ENCODE assay signal across 20 mouse cellular contexts in the genomic region with DNA sequence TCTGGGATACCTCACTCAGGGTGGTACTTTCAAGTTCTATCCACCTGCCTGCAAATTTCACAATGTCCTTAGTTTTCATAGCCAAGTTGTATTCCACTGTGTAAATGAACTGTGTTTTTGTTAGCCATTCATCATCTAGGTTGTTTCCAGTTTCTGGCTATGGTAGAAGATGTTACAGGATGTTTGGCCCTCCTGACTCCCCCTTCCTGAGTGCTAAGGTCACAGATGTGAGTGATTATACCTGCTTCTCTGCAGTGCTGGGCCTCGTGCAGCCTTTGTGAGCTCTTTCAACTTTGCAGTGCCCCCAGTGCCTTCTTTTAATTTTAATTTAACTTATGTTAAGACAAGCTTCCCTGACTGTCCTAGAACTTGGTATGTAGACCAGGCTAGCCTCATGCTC. TPM values are rescaled to one million over a fixed set of nuclear protein-coding genes. Genes with fewer than 3 reads are reported as not detected.
"Had no signal": no experiment of that assay in that cellular context is flagged by ENCODE, and none has a peak within 500 bp of the region (broad histone marks: within the 10 kb centered on the region; RNA-seq: fewer than 3 reads in every experiment).

No protein-coding gene starts in this region.

- H3K36me3 ChIP-seq: limb, embryonic 13.5 days; midbrain, embryonic 13.5 days; neural tube, embryonic 12.5 days had no signal

- ATAC-seq: midbrain, embryonic 13.5 days had no signal

- DNase-seq: kidney, adult 18-20 months; kidney, postnatal 10 days; kidney, postnatal 4 days; left cerebral cortex, postnatal 4 days; lung, adult 18-20 months; retina, postnatal 1 day; right cerebral cortex, postnatal 4 days; spleen, adult 18-20 months; thymus, postnatal 4 days had no signal

- H3K9me3 ChIP-seq: limb, embryonic 13.5 days; midbrain, embryonic 13.5 days; neural tube, embryonic 12.5 days had no signal

- H3K4me1 ChIP-seq: midbrain, embryonic 13.5 days; neural tube, embryonic 12.5 days had no signal

- H3K27me3 ChIP-seq: limb, embryonic 13.5 days; midbrain, embryonic 13.5 days; neural tube, embryonic 12.5 days had no signal

- H3K27ac ChIP-seq: layer of hippocampus, adult 2 months; limb, embryonic 13.5 days; liver, embryonic 14.5 days; midbrain, embryonic 13.5 days; neural tube, embryonic 12.5 days had no signal

- H3K4me3 ChIP-seq: layer of hippocampus, adult 2 months; limb, embryonic 13.5 days; midbrain, embryonic 13.5 days; myocyte; neural tube, embryonic 12.5 days had no signal

RNA-seq across cellular contexts. Expression of a gene that starts 18.0 kb away (rescaled TPM):
- polyA plus RNA-seq: midbrain, embryonic 13.5 days had no signal

RNA-seq across cellular contexts. Expression of a gene that starts 27.6 kb away (rescaled TPM):
- total RNA-seq: left cerebral cortex, postnatal 4 days; megakaryocyte-erythroid progenitor cell, adult 5-6 weeks; neutrophil, adult 5-6 weeks had no signal
- polyA plus RNA-seq: kidney, embryonic 14.5 days; limb, embryonic 13.5 days; liver, embryonic 14.5 days; lung, embryonic 16.5 days; midbrain, embryonic 13.5 days; neural tube, embryonic 12.5 days; stomach, embryonic 16.5 days had no signal
